Mouse (Mus musculus) MEL (cell line): ENCODE results near the gene Cd52. TPM values are rescaled to one million over a fixed set of nuclear protein-coding genes. Genes with fewer than 3 reads are reported as not detected.

ENCODE experiments used
- DNase-seq: peaks from one replicate; pipeline ENCODE4 v3.0.0; 2011; ENCODE audit warnings: low read depth, low spot score
- H3K27ac ChIP-seq: 2 replicates; pipeline ENCODE4 v1.5.1; 2012; ENCODE audit warnings: low read depth, mild to moderate bottlenecking, control low read depth, low read length, moderate library complexity; ENCODE audit not compliant: control insufficient read depth
- H3K27me3 ChIP-seq, 2 experiments: fragments of 150-350 bp in 1 of 2; sonication (generic) in 1 of 2; 2 replicates each; pipeline ENCODE4 v1.6.1; 2012; ENCODE audit warnings: low read length in 2 of 2, mild to moderate bottlenecking in 2 of 2, improper control_type of control experiment in 1 of 2, moderate library complexity in 1 of 2; ENCODE audit not compliant: insufficient read depth in 2 of 2, control insufficient read depth in 1 of 2
- H3K36me3 ChIP-seq, 2 experiments: 2 replicates each; pipeline ENCODE4 v1.6.1; 2012 to 2014; ENCODE audit warnings: low read length in 2 of 2, improper control_type of control experiment in 1 of 2, inconsistent platforms in 1 of 2, mild to moderate bottlenecking in 1 of 2; ENCODE audit not compliant: insufficient read depth in 2 of 2, control insufficient read depth in 1 of 2
- H3K4me1 ChIP-seq, 2 experiments: fragments of 150-350 bp in 1 of 2; sonication (generic) in 1 of 2; 2 replicates each; pipeline ENCODE4 v1.6.1; 2012; ENCODE audit warnings: low read length in 2 of 2, improper control_type of control experiment in 1 of 2, mild to moderate bottlenecking in 1 of 2; ENCODE audit not compliant: insufficient read depth in 2 of 2, control insufficient read depth in 1 of 2
- H3K4me3 ChIP-seq, 2 experiments: fragments of 150-350 bp in 1 of 2; sonication (generic) in 1 of 2; 2 replicates each; pipeline ENCODE4 v1.5.1; 2012; ENCODE audit warnings: low read depth in 2 of 2, low read length in 2 of 2, mild to moderate bottlenecking in 2 of 2, moderate library complexity in 2 of 2, control low read depth in 1 of 2, improper control_type of control experiment in 1 of 2; ENCODE audit not compliant: control insufficient read depth in 1 of 2, insufficient read depth in 1 of 2
- H3K79me2 ChIP-seq: 2 replicates; pipeline ENCODE4 v1.6.1; 2012; ENCODE audit warnings: mild to moderate bottlenecking, low read length, moderate library complexity; ENCODE audit not compliant: control insufficient read depth, poor library complexity, insufficient read depth
- H3K9ac ChIP-seq: 2 replicates; pipeline ENCODE4 v1.6.1; 2012; ENCODE audit warnings: low read depth, mild to moderate bottlenecking, control low read depth, low read length, moderate library complexity; ENCODE audit not compliant: control insufficient read depth, poor library complexity, severe bottlenecking
- H3K9me3 ChIP-seq: fragments of 150-350 bp; sonication (generic); replicated peaks from 2 replicates; pipeline ENCODE4 v1.6.1; 2012; ENCODE audit warnings: mild to moderate bottlenecking, low read length, improper control_type of control experiment, moderate library complexity; ENCODE audit not compliant: insufficient read depth
- BHLHE40 ChIP-seq: IDR thresholded peaks from 2 replicates; pipeline ENCODE4 v1.6.1; 2012; ENCODE audit warnings: low read depth, mild to moderate bottlenecking, inconsistent platforms, low read length, improper control_type of control experiment, borderline replicate concordance
- CTCF ChIP-seq, 3 experiments: IDR thresholded peaks in 2 of 3; conservative IDR thresholded peaks in 1 of 3; 2 replicates each; pipeline ENCODE4 v1.5.1; 2011 to 2012; ENCODE audit warnings: low read length in 3 of 3, low read depth in 2 of 3, mild to moderate bottlenecking in 2 of 3, improper control_type of control experiment in 1 of 3, inconsistent platforms in 1 of 3, mixed read lengths in 1 of 3, moderate library complexity in 1 of 3; ENCODE audit not compliant: control insufficient read depth in 1 of 3, insufficient read depth in 1 of 3, poor library complexity in 1 of 3, severe bottlenecking in 1 of 3
- ETS1 ChIP-seq: IDR thresholded peaks from 2 replicates; pipeline ENCODE4 v1.6.1; 2012; ENCODE audit warnings: low read depth, mild to moderate bottlenecking, inconsistent platforms, low read length, improper control_type of control experiment, moderate library complexity
- KAT2A ChIP-seq: conservative IDR thresholded peaks from 2 replicates; pipeline ENCODE4 v1.6.1; 2012; ENCODE audit warnings: low read depth, low read length, improper control_type of control experiment, inconsistent platforms
- MEF2A ChIP-seq: IDR thresholded peaks from 2 replicates; pipeline ENCODE4 v1.6.1; 2014; ENCODE audit warnings: low read depth, mild to moderate bottlenecking, inconsistent platforms, low read length, improper control_type of control experiment; ENCODE audit not compliant: poor library complexity, insufficient replicate concordance, severe bottlenecking; ENCODE audit errors: extremely low read depth
- MYB ChIP-seq: IDR thresholded peaks from 2 replicates; pipeline ENCODE4 v1.6.1; 2011; ENCODE audit warnings: mild to moderate bottlenecking, low read depth, low read length, improper control_type of control experiment
- MYC ChIP-seq: IDR thresholded peaks from 2 replicates; pipeline ENCODE4 v1.6.1; 2011; ENCODE audit warnings: low read depth, mild to moderate bottlenecking, low read length, improper control_type of control experiment, moderate library complexity
- NRF1 ChIP-seq: IDR thresholded peaks from 2 replicates; pipeline ENCODE4 v1.6.1; 2014; ENCODE audit warnings: low read depth, mild to moderate bottlenecking, inconsistent platforms, low read length, improper control_type of control experiment, moderate library complexity; ENCODE audit not compliant: poor library complexity, insufficient read depth, severe bottlenecking
- POLR2AphosphoS2 ChIP-seq: IDR thresholded peaks from 2 replicates; pipeline ENCODE4 v1.6.1; 2011; ENCODE audit warnings: low read length, improper control_type of control experiment
- POLR2AphosphoS5 ChIP-seq: IDR thresholded peaks from 2 replicates; pipeline ENCODE4 v1.6.1; 2012; ENCODE audit warnings: low read depth, borderline replicate concordance, mild to moderate bottlenecking, inconsistent platforms, low read length, moderate library complexity, mixed read lengths
- SIN3A ChIP-seq: IDR thresholded peaks from 2 replicates; pipeline ENCODE4 v1.6.1; 2012; ENCODE audit warnings: low read length, improper control_type of control experiment, inconsistent platforms
- SMC3 ChIP-seq: IDR thresholded peaks from 2 replicates; pipeline ENCODE4 v1.6.1; 2011; ENCODE audit warnings: low read depth, low read length, improper control_type of control experiment
- TAL1 ChIP-seq: IDR thresholded peaks from 2 replicates; pipeline ENCODE4 v1.6.1; 2012; ENCODE audit warnings: mild to moderate bottlenecking, inconsistent platforms, low read length, moderate library complexity, mixed read lengths
- TBP ChIP-seq: IDR thresholded peaks from 2 replicates; pipeline ENCODE4 v1.8.0; 2011; ENCODE audit warnings: low read depth, low read length, improper control_type of control experiment
- TCF12 ChIP-seq: IDR thresholded peaks from 2 replicates; pipeline ENCODE4 v1.6.1; 2014; ENCODE audit warnings: low read depth, mild to moderate bottlenecking, inconsistent platforms, low read length, improper control_type of control experiment, moderate library complexity
- USF1 ChIP-seq: IDR thresholded peaks from 2 replicates; pipeline ENCODE4 v1.6.1; 2014; ENCODE audit warnings: low read depth, mild to moderate bottlenecking, inconsistent platforms, low read length, improper control_type of control experiment, moderate library complexity
- USF2 ChIP-seq, 2 experiments: IDR thresholded peaks; 2 replicates each; pipeline ENCODE4 v1.6.1; 2011 to 2012; ENCODE audit warnings: improper control_type of control experiment in 2 of 2, low read length in 2 of 2, borderline replicate concordance in 1 of 2, inconsistent platforms in 1 of 2, low read depth in 1 of 2, mild to moderate bottlenecking in 1 of 2; ENCODE audit not compliant: insufficient read depth in 1 of 2
- ZC3H11A ChIP-seq: IDR thresholded peaks from 2 replicates; pipeline ENCODE4 v1.6.1; 2012; ENCODE audit warnings: low read depth, mild to moderate bottlenecking, inconsistent platforms, low read length, improper control_type of control experiment
- ZKSCAN1 ChIP-seq: IDR thresholded peaks from 2 replicates; pipeline ENCODE4 v1.6.1; 2012; ENCODE audit warnings: low read depth, mild to moderate bottlenecking, inconsistent platforms, low read length, improper control_type of control experiment, moderate library complexity
- ZNF384 ChIP-seq: IDR thresholded peaks from 2 replicates; pipeline ENCODE4 v1.6.1; 2012; ENCODE audit warnings: low read depth, mild to moderate bottlenecking, inconsistent platforms, low read length, improper control_type of control experiment
- polyA plus RNA-seq, 2 experiments: library from polyadenylated mRNA; stranded (reverse) in 1 of 2; unstranded in 1 of 2; fragments of >175 nt in 1 of 2; fragments of >200 nt in 1 of 2; gene quantifications; 2 replicates each; pipeline versions ENCODE4 v1.2.1 to v1.2.4; 2012; ENCODE audit warnings: low replicate concordance in 2 of 2, low read depth in 1 of 2; ENCODE audit not compliant: insufficient read length in 2 of 2, insufficient read depth in 1 of 2, missing spikeins in 1 of 2
- total RNA-seq: library from RNA; depleted of rRNA; stranded (reverse); fragments of 300-350 nt; gene quantifications from 2 replicates; pipeline ENCODE4 v1.2.3, GENCODE M21; 2012

The Cd52 gene
- total and polyA plus RNA-seq, 3 experiments: 0.86 to 1.3 TPM; not detected in 1

DNA sequence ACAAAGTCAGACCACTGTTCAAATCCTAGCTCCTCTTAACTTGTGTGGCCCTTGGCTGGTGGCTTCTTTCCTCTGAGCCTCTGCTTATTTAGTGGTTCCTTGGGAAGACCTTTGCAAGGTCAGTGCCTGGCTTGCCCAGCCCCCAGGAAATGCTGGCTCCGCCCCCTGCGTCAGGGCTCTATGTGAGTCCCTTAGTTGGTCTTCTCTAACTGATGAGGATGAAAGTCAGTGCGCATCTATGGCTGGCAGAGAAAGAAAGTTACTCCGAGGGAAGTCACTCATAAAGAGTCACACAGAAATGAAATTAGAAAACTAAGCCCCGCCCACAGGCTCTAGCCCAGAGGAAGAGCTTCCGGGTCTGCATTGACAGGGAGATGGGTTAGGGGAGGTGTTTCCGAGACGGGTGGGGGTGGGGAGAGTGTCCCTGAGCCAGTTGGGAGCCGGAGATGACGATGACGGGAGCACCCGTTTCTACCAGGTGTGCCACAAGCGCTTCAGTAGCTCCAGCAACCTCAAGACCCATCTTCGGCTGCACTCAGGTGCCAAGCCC lies 36.6 kb downstream of the Cd52 start:
- Histone ChIP-seq H3K27me3 (peaks cover 0 to 3% of the 10 kb centered on the region in 2 experiments; a peak in 2 of 4 replicates), H3K36me3 (peaks cover 0 to 3% of the 10 kb centered on the region in 2 experiments; a peak in 2 of 4 replicates)
- no peak for TF ChIP-seq ZNF384
- no peak for TF ChIP-seq ETS1
- TF ChIP-seq MEF2A: no peak
- TF ChIP-seq USF1: no peak
- no peak for TF ChIP-seq MYC
- TF ChIP-seq SIN3A: no peak
- no peak for TF ChIP-seq POLR2AphosphoS2
- no peak for TF ChIP-seq TCF12
- no peak for TF ChIP-seq SMC3
- no peak for TF ChIP-seq BHLHE40
- TF ChIP-seq, all 39 proteins: peak for 0
- Histone ChIP-seq H3K9ac (no peak overlapping the region), H3K4me3 (no peak overlapping the region), H3K9me3 (no peaks in the 10 kb centered on the region), H3K27ac (no peak overlapping the region), H3K79me2 (no peaks in the 10 kb centered on the region), H3K4me1 (peaks cover 3 to 14% of the 10 kb centered on the region in 2 experiments)
- DNase-seq: no peak

GRCm38 (mm10) chr4:134053538-134053937 lies 41.3 kb downstream of the Cd52 start, which contains the start of gene Zfp683:
Gene Zfp683 (plus strand): TSS chr4:134053838.
- Histone ChIP-seq H3K4me1 (peaks cover 0 to 6% of the 10 kb centered on the region in 2 experiments; a peak in 1 of 4 replicates), H3K36me3 (no peaks in the 10 kb centered on the region; a peak in 1 of 4 replicates), H3K27me3 (peaks cover 0 to 3% of the 10 kb centered on the region in 2 experiments; a peak in 2 of 4 replicates), H3K4me3 (no peak within 1 kb of the TSS), H3K79me2 (no peaks in the 10 kb centered on the region), H3K27ac (no peak within 1 kb of the TSS), H3K9ac (no peak within 1 kb of the TSS), H3K9me3 (no peaks in the 10 kb centered on the region)
- no peak for DNase-seq
- TF ChIP-seq USF2 (IDR thresholded peaks at IDR 0.05; ENCODE audit: borderline replicate concordance in 1 of 2, insufficient read depth in 1 of 2, low read depth in 1 of 2, low read length in 2 of 2) (no peak), MEF2A (no peak), TCF12 (no peak), KAT2A (no peak), NRF1 (no peak), TBP (no peak), ZKSCAN1 (no peak), CTCF (IDR thresholded peaks at IDR 0.05 in 2 of 3, conservative IDR thresholded peaks at IDR 0.05 in 1 of 3; ENCODE audit: control insufficient read depth in 1 of 3, insufficient read depth in 1 of 3, low read depth in 2 of 3, low read length in 3 of 3, poor library complexity in 1 of 3, severe bottlenecking in 1 of 3) (no peak), TAL1 (no peak), ZC3H11A (no peak), MYC (no peak), ZNF384 (no peak), USF1 (no peak), POLR2AphosphoS5 (no peak), MYB (no peak), POLR2AphosphoS2 (no peak), SIN3A (no peak)
